Mouse (Mus musculus): Measurements from ENCODE around the gene Pagr1a. TPM values are rescaled to one million over a fixed set of nuclear protein-coding genes. Genes with fewer than 3 reads are reported as not detected.
A peak's percentile ranks its signal among the peaks of the same experiment; 100 is the strongest.

The Pagr1a gene
- polyA plus RNA-seq, 1 experiment from 2014 or later: 61.3 TPM

DNA sequence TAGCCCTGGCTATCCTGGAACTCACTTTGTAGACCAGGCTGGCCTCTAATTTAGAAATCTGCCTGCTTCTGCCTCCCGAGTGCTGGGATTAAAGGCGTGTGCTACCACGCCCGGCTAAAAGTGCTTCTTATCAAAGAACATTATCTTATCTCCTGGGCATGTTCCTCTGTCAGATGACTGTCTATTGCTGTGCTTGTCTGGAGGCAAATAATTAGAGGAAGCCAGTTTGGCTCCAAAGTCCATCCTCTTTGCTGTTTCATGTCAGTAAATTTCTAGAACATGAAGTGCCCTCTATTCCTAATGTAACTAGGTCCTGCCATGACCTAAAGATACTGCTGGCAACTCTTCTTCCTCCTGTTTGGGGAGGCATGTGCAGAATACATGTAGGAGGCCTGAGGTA, 35.1 kb downstream of the Pagr1a start:
- no peak overlapping the region for H3K4me2 ChIP-seq (replicated peaks; ENCODE audit: low read depth, low read length)
- no peak overlapping the region for H3K9ac ChIP-seq (replicated peaks; ENCODE audit: low read length)
- no peaks in the 10 kb centered on the region for H3K9me3 ChIP-seq (ENCODE audit: low read length)
- no peak overlapping the region for H3K4me3 ChIP-seq (ENCODE audit: low read length)
- ATAC-seq (ENCODE audit: low FRiP score, low TSS enrichment): no peak
- no peaks in the 10 kb centered on the region for H3K27me3 ChIP-seq (ENCODE audit: insufficient read depth, low read length)
- peaks cover under 1% of the 10 kb centered on the region; the same call in 1 of the 2 replicates for H3K4me1 ChIP-seq (ENCODE audit: insufficient read depth, low read length)
- no peak overlapping the region for H3K27ac ChIP-seq (ENCODE audit: low read length)
- 91% methylated on average over 4 of the region's 4 CpGs for WGBS
- H3K36me3 ChIP-seq (ENCODE audit: insufficient read depth, low read length): peaks cover 30% of the 10 kb centered on the region

DNA sequence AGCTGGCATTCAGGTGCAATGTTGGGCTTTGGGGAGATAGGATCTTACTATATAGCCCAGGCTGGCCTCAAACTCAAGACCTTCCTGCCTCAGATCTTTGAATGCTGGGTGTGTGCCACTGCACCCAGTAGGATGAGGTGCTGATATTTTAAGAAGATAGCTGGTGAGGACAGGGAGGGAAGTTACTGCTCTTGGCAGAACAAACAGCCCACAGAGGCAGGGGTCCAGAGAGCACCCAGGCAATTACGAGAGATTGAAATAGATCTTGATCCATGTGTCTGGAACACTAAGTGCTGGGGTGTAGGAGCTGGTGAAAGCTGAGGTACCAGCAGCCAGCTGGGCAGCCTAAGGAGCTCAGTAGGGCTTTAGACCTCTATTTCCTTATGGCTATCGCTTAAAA, 35.6 kb downstream of the Pagr1a start:
- H3K4me1 ChIP-seq (ENCODE audit: insufficient read depth, low read length): peaks cover 3% of the 10 kb centered on the region; the same call in 1 of the 2 replicates
- H3K4me3 ChIP-seq (ENCODE audit: low read length): no peak overlapping the region
- H3K36me3 ChIP-seq (ENCODE audit: insufficient read depth, low read length): peaks cover 30% of the 10 kb centered on the region
- H3K4me2 ChIP-seq (replicated peaks; ENCODE audit: low read depth, low read length): no peak overlapping the region
- H3K9ac ChIP-seq (replicated peaks; ENCODE audit: low read length): no peak overlapping the region
- H3K9me3 ChIP-seq (ENCODE audit: low read length): no peaks in the 10 kb centered on the region
- no peak for ATAC-seq (ENCODE audit: low FRiP score, low TSS enrichment)
- no peaks in the 10 kb centered on the region for H3K27me3 ChIP-seq (ENCODE audit: insufficient read depth, low read length)
- no peak overlapping the region for H3K27ac ChIP-seq (ENCODE audit: low read length)
- 83% methylated on average over 2 of the region's 2 CpGs for WGBS

DNA sequence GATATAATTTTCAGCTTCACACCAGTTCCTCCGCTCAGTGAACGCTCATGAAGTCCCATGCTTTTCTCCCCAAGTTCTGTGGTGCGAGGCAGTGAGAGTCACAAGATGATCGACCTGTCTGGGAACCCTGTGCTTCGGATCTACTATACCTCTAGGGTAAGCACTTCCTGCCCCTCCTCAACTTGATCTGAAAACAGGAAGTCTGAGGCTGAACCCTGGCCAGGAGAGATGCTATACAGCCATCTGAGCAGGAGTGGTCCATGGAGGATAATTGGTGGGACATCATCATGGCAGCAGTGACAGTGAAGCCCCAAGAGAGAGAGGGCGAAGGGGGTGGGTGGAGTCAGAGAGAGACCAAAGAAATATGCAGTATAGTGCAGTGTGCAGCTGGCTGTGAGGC, 38.3 kb downstream of the Pagr1a start:
- no peak for ATAC-seq (ENCODE audit: low FRiP score, low TSS enrichment)
- H3K4me1 ChIP-seq (ENCODE audit: insufficient read depth, low read length): peaks cover 6% of the 10 kb centered on the region
- H3K9me3 ChIP-seq (ENCODE audit: low read length): no peaks in the 10 kb centered on the region
- no peak overlapping the region for H3K9ac ChIP-seq (replicated peaks; ENCODE audit: low read length)
- H3K36me3 ChIP-seq (ENCODE audit: insufficient read depth, low read length): peaks cover 30% of the 10 kb centered on the region
- no peak overlapping the region for H3K27ac ChIP-seq (ENCODE audit: low read length)
- H3K27me3 ChIP-seq (ENCODE audit: insufficient read depth, low read length): no peaks in the 10 kb centered on the region
- no peak overlapping the region for H3K4me3 ChIP-seq (ENCODE audit: low read length)
- H3K4me2 ChIP-seq (replicated peaks; ENCODE audit: low read depth, low read length): no peak overlapping the region
- 82% methylated on average over 6 of the region's 6 CpGs for WGBS

DNA sequence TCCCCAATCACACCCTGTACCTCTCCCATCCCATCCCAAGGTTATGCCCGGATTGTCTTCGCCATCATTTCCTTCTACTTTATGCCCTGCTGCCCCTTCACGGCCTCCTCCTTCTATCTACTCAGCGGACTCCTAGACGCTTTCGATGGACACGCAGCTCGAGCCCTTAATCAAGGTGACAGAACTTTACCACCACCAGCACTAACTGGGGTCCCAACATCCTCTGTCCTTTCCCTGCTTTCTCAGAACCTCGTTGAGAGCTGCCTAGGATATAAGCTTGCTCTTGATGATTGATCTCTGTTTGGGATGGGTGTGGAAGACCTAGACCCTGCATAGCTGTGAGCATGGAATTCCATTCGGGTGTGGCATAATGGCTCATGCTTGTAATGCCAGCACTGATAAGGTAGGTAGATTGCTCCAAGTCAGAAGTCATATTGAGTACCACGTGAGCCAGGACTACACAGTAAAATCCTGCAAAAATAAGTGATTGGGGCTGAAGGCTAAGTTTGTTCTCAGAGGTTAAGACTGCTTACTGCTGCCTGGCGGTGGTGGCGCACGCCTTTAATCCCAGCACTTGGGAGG, 40.2 kb downstream of the Pagr1a start:
- WGBS: 26% methylated on average over 14 of the region's 14 CpGs
- H3K4me3 ChIP-seq (ENCODE audit: low read length): peak overlapping the region; percentile 99
- no peaks in the 10 kb centered on the region for H3K9me3 ChIP-seq (ENCODE audit: low read length)
- H3K27ac ChIP-seq (ENCODE audit: low read length): peak overlapping the region; percentile 98
- peak overlapping the region; percentile 82 for H3K4me2 ChIP-seq (replicated peaks; ENCODE audit: low read depth, low read length)
- peaks cover 6% of the 10 kb centered on the region for H3K4me1 ChIP-seq (ENCODE audit: insufficient read depth, low read length)
- ATAC-seq (ENCODE audit: low FRiP score, low TSS enrichment): no peak
- peaks cover 30% of the 10 kb centered on the region for H3K36me3 ChIP-seq (ENCODE audit: insufficient read depth, low read length)
- no peaks in the 10 kb centered on the region for H3K27me3 ChIP-seq (ENCODE audit: insufficient read depth, low read length)
- peak overlapping the region; percentile 98 for H3K9ac ChIP-seq (replicated peaks; ENCODE audit: low read length)

DNA sequence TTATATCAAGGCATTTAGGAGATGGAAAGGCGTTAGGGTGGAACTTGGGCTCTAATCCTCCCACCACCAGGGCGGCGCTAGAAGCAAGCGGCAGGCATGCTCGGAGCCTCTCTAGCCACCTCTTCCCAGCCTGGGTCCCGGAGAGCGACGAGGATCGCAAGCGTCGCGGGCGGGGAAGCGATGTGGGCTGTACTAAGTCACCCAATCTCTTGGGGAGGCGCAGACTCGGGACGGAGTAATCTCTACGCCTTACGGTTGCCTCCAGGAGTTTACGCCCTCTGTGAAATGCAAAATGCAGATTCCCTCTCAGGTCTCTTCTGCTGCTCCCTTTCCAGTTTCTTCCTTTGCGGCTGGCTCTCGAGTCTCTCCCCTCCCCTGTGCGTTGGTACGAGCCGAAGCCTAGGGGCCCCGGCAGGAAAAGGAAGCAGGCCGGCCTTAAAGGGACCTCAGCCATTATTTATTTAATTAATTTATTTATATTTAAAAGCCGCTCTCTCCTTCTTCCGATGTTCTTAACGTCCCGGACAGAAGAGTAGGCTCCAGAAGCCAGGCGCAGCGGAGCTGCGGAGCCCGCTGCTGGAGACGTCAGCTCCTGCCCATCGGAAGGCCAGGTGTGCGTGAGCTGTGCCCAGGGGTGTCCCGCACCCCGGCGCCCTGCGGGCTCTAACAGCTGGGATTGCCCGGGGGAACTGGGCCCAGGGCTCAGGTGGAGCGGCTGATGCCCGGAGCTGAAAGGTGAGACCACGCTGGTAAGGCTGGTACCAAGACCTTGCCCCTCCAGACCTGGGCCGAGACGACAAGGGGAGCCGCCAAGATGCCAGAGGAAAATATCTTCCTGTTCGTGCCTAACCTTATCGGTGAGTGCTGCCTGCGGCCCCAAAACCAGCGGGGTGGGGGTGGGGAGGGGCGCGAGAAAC, 40.9 kb downstream of the Pagr1a start, which contains the start of gene Cdiptos:
TSS of gene Cdiptos (minus strand) at position 149 of the 917 bp plus-strand sequence.
- peak; percentile 97 for ATAC-seq (ENCODE audit: low FRiP score, low TSS enrichment)
- H3K4me2 ChIP-seq (replicated peaks; ENCODE audit: low read depth, low read length): peak within 1 kb of the TSS; percentile 82
- H3K9me3 ChIP-seq (ENCODE audit: low read length): no peaks in the 10 kb centered on the region
- peaks cover 26% of the 10 kb centered on the region for H3K36me3 ChIP-seq (ENCODE audit: insufficient read depth, low read length)
- peak within 1 kb of the TSS; percentile 98 for H3K9ac ChIP-seq (replicated peaks; ENCODE audit: low read length)
- peaks cover 6% of the 10 kb centered on the region for H3K4me1 ChIP-seq (ENCODE audit: insufficient read depth, low read length)
- peak within 1 kb of the TSS; percentile 98 for H3K27ac ChIP-seq (ENCODE audit: low read length)
- peak within 1 kb of the TSS; percentile 99 for H3K4me3 ChIP-seq (ENCODE audit: low read length)
- no peaks in the 10 kb centered on the region for H3K27me3 ChIP-seq (ENCODE audit: insufficient read depth, low read length)
- under 1% methylated on average over 54 of the region's 55 CpGs for whole genome bisulfite sequencing

DNA sequence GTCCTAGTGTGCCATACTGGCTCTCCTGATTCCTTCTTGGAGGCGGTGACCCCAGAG, 41.4 kb downstream of the Pagr1a start, which contains the start of gene Cdipt:
TSS of gene Cdipt (plus strand) at position 22 of the 57 bp plus-strand sequence.
- H3K27me3 ChIP-seq (ENCODE audit: insufficient read depth, low read length): no peaks in the 10 kb centered on the region
- 10% methylated on average over 1 of the region's 1 CpGs for WGBS
- ATAC-seq (ENCODE audit: low FRiP score, low TSS enrichment): no peak

DNA sequence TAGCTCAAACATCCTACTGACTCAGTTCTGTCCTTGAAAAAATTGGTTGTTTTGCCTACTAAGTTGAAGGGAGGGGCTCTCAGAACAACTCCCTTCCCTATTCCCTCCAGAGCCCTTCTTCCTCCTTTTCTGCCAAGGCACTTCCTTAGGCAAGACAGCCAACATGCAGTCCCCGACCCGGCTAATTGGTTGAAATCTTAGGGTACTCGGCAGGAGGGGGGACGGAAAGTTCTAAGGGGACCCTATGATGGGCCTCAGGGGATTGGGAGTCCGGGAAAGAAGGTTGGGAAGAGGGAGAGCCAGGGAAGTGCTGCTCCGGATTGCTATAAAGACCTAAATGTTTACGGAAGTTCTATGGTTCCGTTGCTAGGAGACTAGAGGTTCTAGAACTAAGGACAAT, 41.7 kb downstream of the Pagr1a start:
- no peaks in the 10 kb centered on the region for H3K9me3 ChIP-seq (ENCODE audit: low read length)
- peak overlapping the region; percentile 82 for H3K4me2 ChIP-seq (replicated peaks; ENCODE audit: low read depth, low read length)
- peaks cover 6% of the 10 kb centered on the region for H3K4me1 ChIP-seq (ENCODE audit: insufficient read depth, low read length)
- 10% methylated on average over 8 of the region's 8 CpGs for WGBS
- H3K9ac ChIP-seq (replicated peaks; ENCODE audit: low read length): peak overlapping the region; percentile 60
- H3K27ac ChIP-seq (ENCODE audit: low read length): peak overlapping the region; percentile 98
- peak; percentile 21 for ATAC-seq (ENCODE audit: low FRiP score, low TSS enrichment)
- peaks cover 24% of the 10 kb centered on the region for H3K36me3 ChIP-seq (ENCODE audit: insufficient read depth, low read length)
- H3K4me3 ChIP-seq (ENCODE audit: low read length): peak overlapping the region; percentile 99
- no peaks in the 10 kb centered on the region for H3K27me3 ChIP-seq (ENCODE audit: insufficient read depth, low read length)

More for the DNA sequence above, 41.4 kb downstream of the Pagr1a start, which contains the start of gene Cdipt:
- no peaks in the 10 kb centered on the region for H3K9me3 ChIP-seq (ENCODE audit: low read length)
- H3K4me3 ChIP-seq (ENCODE audit: low read length): peak within 1 kb of the TSS; percentile 99
- peaks cover 6% of the 10 kb centered on the region for H3K4me1 ChIP-seq (ENCODE audit: insufficient read depth, low read length)
- peak within 1 kb of the TSS; percentile 98 for H3K9ac ChIP-seq (replicated peaks; ENCODE audit: low read length)
- H3K4me2 ChIP-seq (replicated peaks; ENCODE audit: low read depth, low read length): peak within 1 kb of the TSS; percentile 82
- H3K36me3 ChIP-seq (ENCODE audit: insufficient read depth, low read length): peaks cover 24% of the 10 kb centered on the region
- peak within 1 kb of the TSS; percentile 98 for H3K27ac ChIP-seq (ENCODE audit: low read length)

DNA sequence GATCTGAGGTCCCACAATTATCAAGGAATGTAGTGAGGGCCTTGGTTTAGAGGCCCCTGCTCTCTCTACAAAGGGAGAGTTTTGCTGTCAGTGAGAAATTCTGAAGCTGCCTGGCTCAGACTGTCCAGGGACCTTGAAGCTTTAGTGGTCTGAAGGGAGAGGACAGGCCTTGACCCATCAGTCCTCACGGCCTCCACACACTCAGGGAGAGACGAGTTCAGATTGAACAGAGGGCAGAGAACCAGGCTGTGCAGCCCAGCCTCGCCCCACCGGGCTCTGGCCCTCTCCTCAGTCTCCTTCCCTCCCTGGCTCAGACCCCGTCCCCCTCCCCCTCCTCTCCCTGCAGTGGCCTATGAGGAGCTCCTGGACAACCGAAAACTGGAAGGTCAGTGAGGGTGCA, 49.8 kb downstream of the Pagr1a start:
- no peaks in the 10 kb centered on the region for H3K36me3 ChIP-seq (ENCODE audit: insufficient read depth, low read length)
- H3K4me3 ChIP-seq (ENCODE audit: low read length): no peak overlapping the region
- no peak overlapping the region for H3K27ac ChIP-seq (ENCODE audit: low read length)
- H3K4me2 ChIP-seq (replicated peaks; ENCODE audit: low read depth, low read length): no peak overlapping the region
- no peak; the same call in 1 of the 2 replicates for ATAC-seq (ENCODE audit: low FRiP score, low TSS enrichment)
- no peaks in the 10 kb centered on the region for H3K4me1 ChIP-seq (ENCODE audit: insufficient read depth, low read length)
- WGBS: 64% methylated on average over 6 of the region's 6 CpGs
- H3K9me3 ChIP-seq (ENCODE audit: low read length): no peaks in the 10 kb centered on the region
- peaks cover 11% of the 10 kb centered on the region for H3K27me3 ChIP-seq (ENCODE audit: insufficient read depth, low read length)
- no peak overlapping the region for H3K9ac ChIP-seq (replicated peaks; ENCODE audit: low read length)

DNA sequence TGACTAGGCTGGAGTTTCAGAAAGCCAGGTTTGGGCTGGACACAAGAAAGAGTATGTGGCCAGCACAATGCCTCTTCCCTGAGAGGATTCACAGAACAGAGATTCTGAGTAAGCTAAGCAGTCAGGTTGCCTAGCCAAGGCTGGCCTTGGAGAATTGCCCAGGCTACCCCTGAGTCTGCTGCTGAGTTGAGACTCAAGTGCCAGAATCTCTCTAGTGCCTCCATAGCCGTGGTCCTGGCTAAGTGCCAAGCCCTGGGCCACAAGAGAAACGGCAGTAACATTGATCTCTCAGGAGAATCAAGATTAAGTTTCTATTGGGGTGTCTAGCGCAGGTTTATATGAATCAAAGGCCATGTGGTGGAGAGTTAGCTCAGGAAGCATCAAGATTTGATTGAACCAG, 51.6 kb downstream of the Pagr1a start:
- WGBS: 52% methylated on average over 3 of the region's 3 CpGs
- no peak for ATAC-seq (ENCODE audit: low FRiP score, low TSS enrichment)
- no peaks in the 10 kb centered on the region for H3K36me3 ChIP-seq (ENCODE audit: insufficient read depth, low read length)
- H3K9me3 ChIP-seq (ENCODE audit: low read length): no peaks in the 10 kb centered on the region
- peaks cover 14% of the 10 kb centered on the region for H3K27me3 ChIP-seq (ENCODE audit: insufficient read depth, low read length)
- H3K4me1 ChIP-seq (ENCODE audit: insufficient read depth, low read length): no peaks in the 10 kb centered on the region
- H3K4me2 ChIP-seq (replicated peaks; ENCODE audit: low read depth, low read length): no peak overlapping the region
- no peak overlapping the region for H3K4me3 ChIP-seq (ENCODE audit: low read length)
- H3K9ac ChIP-seq (replicated peaks; ENCODE audit: low read length): no peak overlapping the region
- H3K27ac ChIP-seq (ENCODE audit: low read length): no peak overlapping the region
